Mouse (Mus musculus): Measurements from ENCODE around the gene Ccdc12.

Gene Ccdc12

DNA sequence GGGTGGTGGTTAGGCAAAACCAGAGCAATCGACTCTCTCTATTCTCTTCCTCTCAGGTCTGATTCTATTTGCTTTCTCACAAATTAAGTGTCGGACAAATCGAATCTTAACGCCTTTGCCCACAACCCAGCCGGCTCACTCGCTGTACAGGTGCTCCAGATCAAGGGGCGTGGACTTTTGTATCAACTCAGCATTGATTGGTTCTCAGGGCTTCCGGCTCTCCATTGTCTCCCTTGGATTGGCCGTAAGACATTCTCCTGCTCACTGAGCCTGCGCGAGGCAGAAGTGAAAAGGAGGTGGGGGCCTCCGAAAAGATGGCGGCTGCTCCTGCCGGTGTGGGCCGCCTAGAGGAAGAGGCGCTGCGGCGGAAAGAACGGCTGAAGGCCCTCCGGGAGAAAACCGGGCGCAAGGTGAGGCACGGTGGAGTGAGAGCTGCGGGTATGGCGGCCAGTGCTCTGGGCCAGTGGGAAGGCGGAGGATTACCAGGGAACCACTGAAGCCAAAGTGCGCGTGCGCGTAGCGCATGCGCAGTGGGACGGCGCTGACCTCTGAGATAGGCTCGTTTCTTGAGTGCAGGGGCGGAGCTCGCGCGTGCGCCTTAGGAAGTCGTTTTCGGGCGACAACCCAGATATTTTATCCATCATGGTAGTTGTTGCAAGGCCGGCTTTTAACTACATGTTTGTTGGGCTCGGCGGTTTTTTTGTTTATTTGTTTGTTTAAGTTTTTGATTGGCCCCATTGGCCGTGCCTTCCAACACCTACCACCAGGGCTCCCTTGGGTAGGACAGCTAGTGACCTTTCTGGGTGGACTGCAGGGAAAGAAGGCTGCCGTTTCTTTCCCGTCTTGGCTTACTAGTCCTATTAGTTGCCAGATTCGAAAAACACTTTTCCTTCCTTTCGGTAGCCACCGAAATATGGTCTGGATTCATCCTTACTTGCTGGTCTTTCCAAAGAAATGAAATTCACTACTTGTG, at the start of gene Ccdc12:
TSS of gene Ccdc12 (plus strand) at position 255 of the 973 bp plus-strand sequence.
- peak; percentile 95 for DNase-seq (ENCODE audit: extremely low spot score)

DNA sequence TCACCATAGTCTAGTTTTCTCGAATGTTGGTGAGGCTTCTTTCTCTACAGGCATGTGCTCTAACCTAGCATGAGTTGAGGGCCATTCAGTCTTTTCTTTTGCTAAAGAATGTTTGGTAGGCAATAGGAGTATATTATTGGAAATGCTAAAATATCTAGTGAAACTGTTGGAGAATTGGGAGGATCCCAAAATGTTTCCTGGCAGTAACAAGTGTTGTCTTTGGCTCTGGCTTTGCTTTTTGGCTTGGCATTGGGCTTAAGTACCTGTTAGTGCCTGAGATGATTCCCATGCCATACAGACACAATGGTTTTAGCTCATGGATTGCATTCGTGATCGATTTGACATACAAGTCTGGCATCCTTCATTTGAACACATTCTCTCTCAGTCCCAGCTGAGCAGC, 44.8 kb upstream of the Ccdc12 start:
- no peak for DNase-seq (ENCODE audit: extremely low spot score)

DNA sequence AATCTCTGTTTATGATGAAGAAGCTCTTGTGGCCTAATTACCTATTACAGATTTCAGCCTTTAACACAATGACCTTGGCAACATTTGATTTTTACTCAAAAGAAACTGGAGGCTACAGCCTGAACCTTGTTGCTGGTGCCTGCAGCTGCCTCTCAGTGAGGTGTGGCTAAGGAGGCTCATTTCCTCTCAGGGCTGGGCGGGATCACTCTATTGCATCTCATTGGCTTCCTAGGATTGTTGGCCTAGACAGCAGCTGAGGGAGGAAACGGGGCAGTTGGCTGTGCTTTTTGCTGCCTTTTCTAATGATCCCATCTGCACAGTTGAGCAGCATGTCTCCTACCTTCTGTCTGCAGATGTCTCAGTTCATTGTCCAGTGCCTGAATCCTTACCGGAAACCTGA, 39.2 kb upstream of the Ccdc12 start:
- DNase-seq (ENCODE audit: extremely low spot score): no peak

DNA sequence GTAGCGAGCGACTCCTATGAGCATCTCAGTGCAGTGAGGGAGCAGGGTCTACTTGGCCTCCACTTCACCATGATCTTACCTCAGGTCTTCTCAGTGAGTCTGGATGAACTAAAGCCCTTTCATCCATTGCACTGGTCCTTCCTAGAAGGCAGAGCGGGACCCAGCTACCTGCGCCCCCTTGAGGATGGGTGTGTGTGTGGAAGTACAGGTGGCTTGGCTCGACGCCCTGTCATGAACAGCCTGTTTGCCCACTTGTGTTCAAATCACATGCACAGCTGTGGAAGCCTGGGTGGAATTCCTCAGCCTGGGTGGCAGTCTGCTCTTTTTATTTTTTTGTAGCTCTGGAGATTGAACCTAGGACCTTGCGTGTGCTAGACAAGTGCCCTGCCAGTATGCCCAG, 36.1 kb upstream of the Ccdc12 start:
- no peak for DNase-seq (ENCODE audit: extremely low spot score)

DNA sequence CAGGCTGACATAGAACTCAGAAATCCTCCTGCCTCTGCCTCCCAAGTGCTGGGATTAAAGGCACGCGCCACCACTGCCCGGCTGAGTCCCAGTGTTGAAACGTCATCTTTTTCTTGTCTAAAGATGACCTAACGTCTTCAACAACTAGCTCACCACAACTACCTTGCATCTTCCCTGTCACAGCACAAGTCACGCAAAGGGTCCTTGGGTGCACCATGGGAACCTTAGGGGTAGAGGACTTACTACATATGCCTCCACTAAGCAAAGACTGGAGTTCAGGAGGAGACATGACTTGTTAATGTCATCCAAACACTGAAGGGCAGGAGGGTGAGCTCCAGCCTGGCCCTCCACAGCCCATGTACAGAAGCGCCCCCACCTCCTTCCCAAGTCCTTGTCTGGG, 35.6 kb upstream of the Ccdc12 start:
- no peak for DNase-seq (ENCODE audit: extremely low spot score)

DNA sequence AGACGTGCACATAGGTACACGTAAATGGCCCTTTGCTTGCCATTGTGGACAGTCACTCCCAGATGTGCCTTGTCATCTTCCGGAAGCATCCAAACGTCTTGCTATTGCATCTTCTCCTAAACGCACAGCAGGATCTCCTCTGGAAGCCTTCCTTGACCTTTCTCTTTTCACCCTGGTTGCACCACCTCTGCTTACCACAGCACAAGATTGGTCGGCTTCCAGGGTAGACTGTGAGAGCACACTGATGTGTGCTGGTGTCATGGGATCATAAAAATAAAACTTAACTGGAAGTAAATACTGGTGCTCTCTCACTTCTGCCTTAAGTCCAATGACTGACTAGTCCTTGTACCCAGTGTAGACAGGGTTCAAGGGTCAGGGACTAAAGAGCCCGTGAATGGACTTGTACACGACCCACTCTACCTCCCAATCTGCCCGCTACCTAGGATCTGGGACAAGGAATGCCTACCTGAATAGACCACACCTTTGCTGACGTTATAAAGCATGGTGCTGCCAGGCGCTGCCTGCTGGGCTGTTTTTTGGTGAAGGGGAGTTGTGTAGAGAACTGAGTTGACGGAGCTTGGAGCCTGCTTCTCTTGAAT, 33.6 kb upstream of the Ccdc12 start:
- DNase-seq (ENCODE audit: extremely low spot score): no peak

DNA sequence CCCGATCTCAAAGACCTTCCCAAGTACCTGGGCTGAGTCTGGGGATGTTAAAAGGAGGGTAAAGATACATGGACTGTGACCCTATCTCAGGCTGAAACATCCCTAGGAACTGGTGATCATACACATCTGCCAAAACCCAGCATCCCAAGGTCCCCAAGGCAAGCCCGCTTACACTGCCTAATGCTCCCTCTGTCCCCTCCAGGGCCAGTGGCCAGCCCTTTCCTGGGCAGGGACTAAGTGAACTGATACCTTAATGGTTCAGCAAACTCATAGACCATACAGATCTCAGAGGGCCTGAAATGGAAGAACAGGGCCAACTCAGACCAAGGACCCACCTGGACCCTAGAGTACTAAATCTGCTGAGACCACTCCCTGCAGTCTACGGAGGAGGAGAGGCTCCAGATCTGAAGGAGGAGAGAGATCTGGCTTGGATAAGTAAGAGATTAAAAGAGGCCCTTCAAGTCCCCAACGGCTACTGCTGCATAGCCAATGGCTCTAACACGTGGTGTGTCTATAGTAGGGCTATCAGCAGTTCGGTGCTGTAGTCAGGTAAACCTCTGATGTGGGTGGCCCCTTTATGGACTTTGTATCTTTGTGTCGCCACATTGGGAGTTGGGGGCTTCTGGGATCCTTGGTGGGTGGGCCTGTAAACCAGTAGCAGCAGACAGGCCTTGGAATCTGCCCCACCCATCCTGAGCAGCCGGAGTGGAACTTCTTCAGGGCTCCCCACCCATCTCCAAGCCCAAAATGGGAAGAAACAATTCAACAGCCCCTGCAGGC, 32.7 kb upstream of the Ccdc12 start:
- peak; percentile 32 for DNase-seq (ENCODE audit: extremely low spot score)

DNA sequence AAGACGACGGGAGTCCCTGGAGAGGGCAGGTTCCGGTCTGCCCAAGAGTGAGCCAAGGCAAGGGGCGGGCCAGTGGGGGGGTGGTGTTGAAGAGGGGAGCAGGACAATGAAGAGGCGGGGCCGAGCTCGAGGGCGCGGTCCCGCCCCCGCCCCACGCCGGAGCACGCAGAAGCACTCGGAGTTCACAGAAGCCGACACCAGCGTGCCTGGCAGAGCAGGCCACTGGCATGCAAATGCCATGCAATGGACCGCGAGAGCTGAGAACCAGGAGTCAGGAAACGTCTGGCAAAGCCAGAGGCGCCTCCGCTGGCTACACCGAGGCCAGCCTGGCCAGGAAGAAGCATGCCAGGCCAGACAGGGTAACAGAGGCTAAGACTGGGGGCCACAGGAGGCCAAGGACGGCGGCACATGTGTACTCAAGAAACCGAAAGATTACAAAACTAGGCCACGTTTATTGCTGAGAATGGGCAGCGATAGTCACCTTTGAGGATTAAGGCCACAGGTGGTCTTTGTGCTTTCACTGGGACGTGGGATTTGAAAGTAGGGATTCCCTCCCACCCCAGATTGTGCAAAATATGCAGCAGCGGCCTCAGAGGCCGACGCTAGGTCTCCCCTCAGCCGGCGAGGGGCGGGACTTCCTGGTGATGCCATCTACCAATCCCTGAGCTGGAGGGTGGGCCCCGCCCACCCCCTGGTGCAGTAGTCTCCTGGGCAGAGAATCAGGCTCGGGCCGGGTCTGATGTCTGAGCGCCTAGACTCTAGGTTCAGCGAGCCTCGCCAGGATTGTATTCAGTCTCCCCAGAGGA, 31.7 kb upstream of the Ccdc12 start, which contains the start of gene Nradd:
TSS of gene Nradd (minus strand) at position 92 of the 806 bp plus-strand sequence.
- DNase-seq (ENCODE audit: extremely low spot score): peak; percentile 89

DNA sequence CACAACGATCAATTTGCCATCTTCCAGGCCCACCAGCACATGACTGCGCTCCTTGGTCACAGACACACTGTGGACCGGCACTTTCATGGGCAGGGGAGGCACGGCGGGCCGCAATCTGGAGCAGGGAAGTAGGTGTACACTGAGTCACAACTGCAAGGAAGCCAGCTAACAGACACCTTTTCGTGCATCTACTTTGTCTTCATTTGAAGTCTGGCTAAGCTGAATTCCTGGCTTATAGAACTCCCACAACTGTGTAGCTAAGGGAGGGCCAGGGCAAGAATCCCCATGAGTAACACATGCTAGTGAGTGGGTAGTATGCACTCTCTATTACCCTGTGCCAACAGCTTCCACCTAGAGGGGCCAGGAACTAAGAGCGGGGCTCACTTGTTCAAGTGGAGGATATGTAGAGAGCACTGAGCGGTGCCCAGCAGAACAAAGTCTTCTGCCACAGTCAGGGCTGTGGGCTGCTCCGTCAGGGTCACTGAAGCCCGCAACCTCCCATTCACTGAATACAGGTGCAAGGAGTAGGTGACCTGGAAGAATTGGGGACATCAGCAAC, 30.9 kb upstream of the Ccdc12 start:
- no peak for DNase-seq (ENCODE audit: extremely low spot score)

DNA sequence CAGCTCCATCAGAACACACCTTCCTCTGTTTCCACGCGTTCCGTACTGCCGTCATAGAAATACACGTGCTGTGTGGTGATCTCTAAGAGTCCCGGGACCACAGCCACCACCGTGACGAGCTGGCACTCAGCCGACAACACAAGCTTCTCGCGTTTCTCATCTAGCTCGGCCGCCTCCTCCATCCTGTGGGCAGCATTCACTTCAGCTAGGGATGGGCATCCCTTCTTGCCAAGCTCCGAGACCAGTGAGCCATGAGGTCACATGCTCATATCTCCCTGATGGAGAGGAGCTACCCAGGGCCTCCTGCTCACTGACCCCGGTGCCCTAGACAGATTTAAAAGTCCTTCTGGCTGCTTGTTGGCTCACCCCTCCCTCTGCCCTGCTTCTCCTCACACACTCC, 26.1 kb upstream of the Ccdc12 start:
- no peak for DNase-seq (ENCODE audit: extremely low spot score)

DNA sequence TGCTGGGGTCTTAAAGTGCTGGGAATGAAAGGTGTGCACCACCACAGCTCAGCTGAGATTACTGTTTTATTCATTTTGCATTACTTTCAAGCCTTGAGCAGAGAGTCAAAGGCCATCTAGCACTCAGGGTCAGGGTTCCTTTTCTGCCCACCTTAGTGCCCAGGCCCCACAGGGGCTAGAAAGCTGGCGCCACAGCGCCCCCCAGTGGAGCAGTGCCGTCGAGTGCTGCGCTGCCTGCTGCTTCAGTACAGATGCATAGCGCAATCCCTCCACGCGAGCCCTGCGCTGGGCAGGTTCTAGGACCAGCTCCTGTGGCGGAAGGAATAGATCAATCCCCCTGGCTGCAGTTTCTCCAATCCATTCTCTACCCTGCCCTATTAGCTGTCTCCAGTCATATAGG, 25.1 kb upstream of the Ccdc12 start:
- peak; percentile 78 for DNase-seq (ENCODE audit: extremely low spot score)

DNA sequence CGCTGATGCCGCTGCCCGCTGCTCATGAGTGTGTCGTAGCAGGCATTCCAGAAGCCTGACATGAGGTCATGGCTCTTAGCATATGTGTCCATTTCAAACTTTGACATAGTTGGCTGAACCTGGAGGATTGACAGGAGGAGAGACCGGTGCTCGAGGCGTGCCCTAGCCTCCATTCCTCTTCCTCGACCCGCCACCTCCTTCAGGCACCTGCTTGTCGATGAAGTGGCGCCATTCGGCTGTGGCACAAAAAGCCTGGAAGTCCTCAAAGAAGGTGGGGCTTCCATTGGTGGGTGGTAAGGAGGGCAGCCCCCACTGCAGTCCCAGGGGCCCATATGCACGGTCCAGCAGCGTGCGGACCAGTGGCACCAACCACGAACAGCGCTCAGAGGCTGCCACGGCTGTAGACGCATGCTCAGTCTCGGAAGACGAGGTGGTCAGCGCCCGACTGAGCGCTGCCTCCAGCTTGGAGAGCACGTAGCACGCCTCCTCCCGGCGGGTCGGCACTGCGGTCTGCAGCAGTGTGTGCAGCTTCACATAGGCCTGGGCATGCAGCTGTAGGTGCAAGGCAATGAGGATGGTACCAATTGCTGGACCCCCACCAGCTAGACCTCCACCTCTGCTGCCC, 24.5 kb upstream of the Ccdc12 start:
- DNase-seq (ENCODE audit: extremely low spot score): peak; percentile 54

DNA sequence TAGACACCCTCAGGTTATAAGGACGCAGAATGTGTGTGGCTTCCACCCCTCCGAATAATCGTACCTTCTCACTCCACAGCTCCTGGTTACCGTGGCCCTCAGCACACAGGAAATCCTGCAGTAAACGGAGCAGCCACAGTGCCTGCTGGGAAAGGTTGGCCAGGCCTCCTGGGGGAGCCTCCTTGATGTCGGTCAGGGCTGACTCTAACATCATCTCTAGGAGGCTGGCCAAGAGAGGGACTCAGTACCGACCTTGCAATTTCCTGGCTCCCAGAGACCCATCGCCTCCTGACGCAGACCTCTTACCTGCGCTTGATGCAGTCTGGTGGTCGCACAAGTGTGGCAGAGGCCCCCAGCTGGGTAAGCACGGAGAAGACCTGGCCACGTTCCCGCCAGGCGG, 23.6 kb upstream of the Ccdc12 start:
- no peak for DNase-seq (ENCODE audit: extremely low spot score)

DNA sequence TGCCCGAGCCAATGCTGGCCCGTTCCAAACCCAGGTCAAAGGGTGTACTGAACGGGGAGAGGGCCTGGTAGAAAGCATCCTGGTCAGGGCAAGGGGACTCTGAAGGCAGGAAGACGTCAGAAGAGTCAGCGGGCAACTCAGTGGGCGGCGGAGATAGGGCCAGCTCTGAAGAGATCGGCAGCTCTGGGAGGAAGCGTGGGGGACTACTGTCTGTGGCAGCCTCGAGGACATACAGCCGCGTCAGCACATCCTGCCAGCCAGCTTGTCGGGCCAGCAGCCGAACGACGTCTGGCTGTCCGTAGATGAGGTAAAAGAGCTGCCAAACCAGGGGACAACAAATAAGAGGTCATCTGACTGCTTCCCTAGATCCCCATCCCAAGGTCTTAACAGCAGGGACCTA, 22.4 kb upstream of the Ccdc12 start:
- DNase-seq (ENCODE audit: extremely low spot score): no peak

DNA sequence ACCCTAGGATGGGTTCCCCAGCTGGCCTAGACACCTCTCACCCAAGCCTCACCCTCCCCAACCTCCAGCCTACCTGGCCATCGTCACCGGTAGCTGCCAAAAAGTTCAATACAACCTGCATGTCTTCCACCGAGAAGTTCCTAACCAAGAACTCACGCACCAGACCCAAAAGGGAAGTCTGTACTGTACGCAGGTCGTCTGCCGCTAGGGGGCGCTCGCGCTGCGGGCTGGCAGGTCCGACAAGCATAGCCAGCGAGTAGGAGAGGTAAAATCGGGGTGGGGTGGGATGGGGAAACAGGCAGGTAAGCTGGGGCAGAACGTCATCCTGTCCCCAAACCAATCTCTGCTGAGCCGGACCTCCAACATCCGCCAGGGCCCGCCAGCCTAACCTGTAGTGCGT, 21.1 kb upstream of the Ccdc12 start:
- DNase-seq (ENCODE audit: extremely low spot score): peak; percentile 84

DNA sequence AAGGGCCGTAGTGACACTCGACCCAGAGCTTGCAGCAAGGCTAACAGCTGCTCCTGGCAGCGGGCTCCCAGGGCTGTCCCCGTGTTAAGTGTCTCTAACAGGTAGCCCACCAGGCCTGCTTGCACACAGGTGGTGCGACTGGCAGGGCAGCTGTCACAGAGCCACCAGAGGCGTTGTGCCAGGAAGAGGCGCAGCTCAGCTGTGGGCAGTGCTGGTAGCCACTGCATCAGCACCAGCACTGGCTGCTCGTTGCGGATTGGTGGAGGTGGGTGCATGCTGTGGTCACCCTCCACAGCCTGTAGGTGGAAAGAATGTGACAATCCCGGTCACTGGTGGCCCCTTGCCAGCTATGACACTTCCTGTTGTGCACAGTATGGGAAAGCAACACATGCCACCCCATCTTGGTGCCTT, 17.7 kb upstream of the Ccdc12 start:
- no peak for DNase-seq (ENCODE audit: extremely low spot score)

DNA sequence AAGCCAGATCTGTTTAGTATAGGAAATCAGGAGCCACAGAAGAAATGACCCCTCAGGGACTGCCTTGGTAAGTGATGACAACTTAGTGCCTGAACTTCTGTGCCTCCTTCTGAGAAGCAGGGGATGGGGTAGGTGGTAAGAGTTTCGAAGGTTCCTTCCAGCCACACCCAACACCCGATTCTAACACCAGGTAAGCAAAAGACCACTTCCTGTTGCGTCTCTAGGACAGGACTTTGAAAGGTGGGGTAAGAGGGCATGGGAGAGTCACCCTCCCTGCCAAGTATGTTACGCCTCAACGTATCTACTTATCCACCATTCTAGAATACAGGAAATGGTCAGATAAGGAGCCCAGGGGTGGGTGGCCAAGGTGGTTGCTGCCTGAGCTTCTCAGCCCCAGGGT, 15.3 kb upstream of the Ccdc12 start:
- no peak for DNase-seq (ENCODE audit: extremely low spot score)

DNA sequence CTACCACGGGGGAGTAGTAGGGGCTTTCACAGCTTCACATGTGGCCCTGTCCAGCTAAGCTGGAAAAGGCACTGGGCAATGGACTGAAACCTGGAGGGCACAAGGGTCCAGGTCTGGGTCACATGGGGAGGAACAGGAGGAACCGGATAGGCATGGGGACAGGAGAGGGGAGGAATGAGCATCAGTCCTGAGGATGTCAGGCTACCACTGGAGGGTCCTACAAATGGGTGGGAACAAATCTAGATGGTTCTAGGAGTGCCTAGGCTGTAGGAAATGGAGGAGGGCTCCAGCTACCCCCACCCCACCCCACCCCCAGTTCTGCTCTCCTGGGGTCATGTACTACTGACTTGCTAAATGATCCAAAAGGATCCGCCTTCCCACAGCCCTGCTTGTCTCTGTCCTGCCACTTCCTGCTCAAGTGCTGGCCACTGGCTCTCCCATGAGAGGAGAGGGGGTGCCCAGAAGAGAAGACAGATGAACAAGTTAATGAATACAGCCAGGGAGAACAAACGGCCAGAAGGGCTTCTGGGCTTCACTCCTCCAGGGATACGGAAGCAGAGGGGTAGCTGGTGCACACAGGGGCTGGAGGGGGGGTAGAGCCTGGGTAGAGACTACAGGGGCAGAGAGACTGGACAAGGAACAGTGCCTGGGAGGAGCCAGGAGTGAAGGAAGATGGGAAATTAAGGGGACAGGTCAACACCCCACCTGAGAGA, 13.3 kb upstream of the Ccdc12 start:
- no peak for DNase-seq (ENCODE audit: extremely low spot score)

DNA sequence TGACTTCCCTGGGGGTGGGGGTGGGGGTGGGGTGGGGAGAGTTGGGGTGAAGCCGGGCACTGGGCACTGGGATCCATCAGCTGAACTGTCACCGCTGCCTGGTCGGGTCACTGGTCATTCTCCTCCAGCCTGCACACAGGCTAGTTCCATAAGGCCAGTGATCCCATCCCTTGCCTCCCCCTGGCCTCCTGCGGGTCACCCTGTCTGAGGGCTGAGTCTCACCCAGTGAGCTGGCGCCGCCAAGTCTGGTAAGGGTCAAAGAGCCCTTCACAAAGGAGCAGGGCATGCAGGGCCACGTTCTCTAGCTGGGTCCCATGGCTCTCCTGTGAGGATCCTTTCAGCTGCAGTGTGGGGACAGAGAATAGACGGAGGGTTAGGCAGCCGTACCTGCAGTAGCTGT, 12.5 kb upstream of the Ccdc12 start:
- DNase-seq (ENCODE audit: extremely low spot score): no peak

DNA sequence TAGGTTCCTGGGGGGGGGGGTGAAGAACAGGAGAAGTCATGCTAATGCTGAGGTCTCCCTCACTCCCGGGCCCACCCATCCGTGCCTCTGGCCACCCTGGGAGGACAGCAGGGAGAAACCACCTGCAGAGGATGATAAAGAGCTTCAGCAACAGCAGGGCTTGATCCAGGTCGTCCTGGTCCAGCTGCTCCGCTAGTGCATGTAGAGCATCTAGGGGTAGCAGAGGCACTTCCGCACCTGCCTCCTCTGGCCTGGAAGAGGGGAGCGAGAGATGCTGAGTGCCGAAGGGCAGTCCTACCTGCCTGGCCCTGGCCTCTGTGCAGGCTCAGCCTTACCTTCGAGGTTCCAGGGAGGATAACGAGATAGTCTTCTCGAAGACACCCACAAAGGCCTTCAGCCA, 12.0 kb upstream of the Ccdc12 start:
- no peak for DNase-seq (ENCODE audit: extremely low spot score)

All from embryo, embryonic 9.5 days (tissue).